Mouse (Mus musculus) CD4-positive, CD25-positive, alpha-beta regulatory T cell, adult 2 months (primary cell): Measurements from ENCODE around the gene Trp53bp2.

Experiments used
- DNase-seq: peaks from one replicate; pipeline ENCODE4 v3.0.0-alpha.2; 2012; ENCODE audit warnings: low read depth, low spot score

The Trp53bp2 gene

DNA sequence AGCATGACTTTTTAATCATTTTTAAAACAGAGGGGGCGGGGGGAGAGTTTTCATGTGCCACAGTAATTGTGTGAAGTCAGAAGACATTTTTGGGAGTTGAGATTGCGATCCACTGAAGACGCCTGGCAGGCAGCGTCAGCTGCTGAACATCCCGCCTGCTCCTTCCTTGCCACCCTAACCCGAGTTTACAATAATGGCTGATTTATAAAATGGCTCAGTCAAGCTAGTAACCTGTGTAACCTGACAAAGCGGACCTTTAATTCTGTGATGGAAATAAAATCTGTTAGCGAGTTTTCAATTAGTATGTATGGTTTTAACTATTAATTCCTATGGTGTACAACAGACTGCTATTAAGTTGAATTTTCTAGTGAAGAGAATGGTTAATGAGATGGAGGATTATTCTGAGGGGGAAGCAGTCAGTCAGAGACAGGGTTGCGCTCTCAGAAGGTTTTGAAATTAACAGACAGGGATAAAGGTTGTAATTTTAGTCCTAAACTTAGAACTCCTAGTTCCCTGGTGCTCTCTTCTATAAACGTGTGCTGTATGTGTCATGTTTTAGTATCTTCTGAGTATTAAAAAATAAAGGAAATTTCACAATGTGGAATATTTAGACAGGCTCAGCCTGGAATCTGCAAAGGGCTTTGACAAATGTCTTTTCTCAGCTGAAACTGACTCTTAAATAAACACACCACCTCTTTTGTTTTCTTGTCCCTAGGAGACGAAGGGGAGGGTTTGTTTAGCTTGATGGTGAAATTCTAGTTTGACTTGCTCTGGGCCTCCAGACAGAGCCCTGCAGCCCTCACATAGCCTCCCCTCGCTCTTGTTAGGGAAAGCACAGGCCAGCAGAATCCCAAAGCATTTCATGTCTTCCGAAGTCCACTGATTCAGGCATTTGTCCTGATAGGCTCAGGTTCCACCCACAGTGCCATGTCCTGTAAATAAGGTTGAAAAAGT, 51.6 kb downstream of the Trp53bp2 start:
- DNase-seq = no peak

DNA sequence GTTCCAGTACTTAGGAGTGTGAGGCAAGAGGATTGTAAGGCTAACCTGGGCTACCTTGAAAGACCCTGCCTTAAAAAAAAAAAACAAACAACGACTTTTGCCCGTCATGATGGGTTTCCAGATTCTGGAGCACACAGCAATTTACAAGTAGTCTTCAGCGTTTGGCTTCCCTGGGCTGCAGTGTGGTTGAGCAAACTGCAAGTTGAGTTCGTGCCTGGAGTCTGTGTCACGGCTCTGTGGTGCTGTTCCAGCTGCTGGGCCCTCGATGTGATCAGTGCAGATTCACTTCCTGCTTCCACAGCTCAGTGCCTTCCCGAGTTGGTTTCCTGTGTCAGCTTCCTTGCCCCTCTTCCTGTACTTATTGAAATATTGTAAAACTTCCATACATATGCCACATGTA, 52.3 kb downstream of the Trp53bp2 start:
- no peak for DNase-seq

- DNase-seq = no peak
Observed at GRCm38 (mm10) chr1:182461813-182462212, 52.8 kb downstream of the Trp53bp2 start.

GRCm38 (mm10) chr1:182465309-182465708, 56.3 kb downstream of the Trp53bp2 start:
- DNase-seq = no peak

GRCm38 (mm10) chr1:182465978-182466377, 57.0 kb downstream of the Trp53bp2 start:
- peak; percentile 17 for DNase-seq

- no peak for DNase-seq
Observed at GRCm38 (mm10) chr1:182475005-182475796, 66.2 kb downstream of the Trp53bp2 start.

DNA sequence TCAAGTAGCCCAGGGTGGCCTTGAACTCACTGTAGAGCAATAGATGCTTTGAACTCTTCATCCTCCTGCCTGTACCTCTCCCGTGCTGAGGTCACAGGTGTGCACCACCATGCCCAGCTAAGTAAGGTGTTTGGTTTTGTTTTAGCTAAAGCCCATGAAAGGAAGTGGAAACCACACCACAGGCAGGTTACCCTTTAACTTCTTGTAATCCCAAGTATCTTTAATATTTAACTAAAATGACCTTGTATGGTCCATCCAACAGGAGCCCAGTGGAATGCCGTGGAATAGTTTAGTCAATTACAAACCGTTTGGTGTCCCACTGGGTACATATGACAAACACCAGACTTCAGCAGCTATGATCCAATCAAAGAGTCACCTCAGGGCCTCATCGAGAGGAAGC, 70.0 kb downstream of the Trp53bp2 start:
- no peak for DNase-seq

DNA sequence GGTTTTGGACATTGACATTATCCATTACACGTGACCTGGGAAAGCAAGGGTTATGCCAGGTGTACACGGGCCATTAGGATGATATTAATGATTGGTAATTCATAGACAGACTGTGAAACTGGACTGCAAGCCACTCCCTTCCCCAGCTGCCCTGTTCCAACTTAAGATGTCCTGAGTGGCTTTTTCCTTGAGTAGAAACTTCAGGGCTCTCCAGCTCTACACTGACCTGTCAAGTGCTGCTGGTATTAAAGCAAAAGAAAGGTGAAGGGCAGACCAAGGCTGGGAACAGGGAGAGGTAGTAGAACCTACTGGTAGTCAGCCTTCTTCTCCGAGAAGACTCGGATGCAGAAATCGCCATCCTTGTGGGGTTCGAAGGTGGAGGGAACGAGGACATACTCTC, 72.2 kb downstream of the Trp53bp2 start:
- DNase-seq = no peak

DNA sequence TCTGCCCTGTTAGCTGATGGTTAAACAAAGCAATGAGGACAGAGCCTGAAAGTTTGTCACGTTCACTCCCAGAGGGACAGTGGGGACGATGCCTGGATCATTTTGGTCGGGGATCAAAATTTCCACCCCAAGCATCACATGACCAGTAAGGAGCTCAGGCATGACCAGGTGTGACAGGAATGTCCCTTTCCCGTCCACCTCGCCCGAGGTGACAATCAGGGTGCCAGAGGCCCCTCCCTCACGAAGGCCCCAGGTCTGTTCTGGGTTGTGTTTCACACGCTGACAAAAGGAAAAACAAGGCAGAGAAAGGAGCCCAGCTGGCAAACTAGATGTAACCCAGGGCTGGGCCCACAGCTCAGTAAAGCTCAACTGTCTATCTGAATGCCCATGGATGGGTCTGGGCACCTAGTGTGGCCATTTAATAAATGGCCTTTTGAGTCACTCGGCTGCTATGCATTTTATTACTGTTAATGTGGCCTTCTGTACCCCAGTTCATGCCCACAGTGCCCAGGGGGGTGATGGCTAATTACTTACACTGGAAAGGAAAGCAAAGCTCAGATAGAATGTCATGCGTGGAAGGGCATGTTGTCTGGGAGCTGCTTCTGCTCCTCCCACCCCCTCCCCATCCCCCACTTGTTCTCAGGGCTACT, 72.8 kb downstream of the Trp53bp2 start:
- DNase-seq = no peak

- no peak for DNase-seq
Observed at GRCm38 (mm10) chr1:182482991-182483909, 74.3 kb downstream of the Trp53bp2 start.

GRCm38 (mm10) chr1:182483910-182484274, 74.9 kb downstream of the Trp53bp2 start:
- DNase-seq = no peak

DNA sequence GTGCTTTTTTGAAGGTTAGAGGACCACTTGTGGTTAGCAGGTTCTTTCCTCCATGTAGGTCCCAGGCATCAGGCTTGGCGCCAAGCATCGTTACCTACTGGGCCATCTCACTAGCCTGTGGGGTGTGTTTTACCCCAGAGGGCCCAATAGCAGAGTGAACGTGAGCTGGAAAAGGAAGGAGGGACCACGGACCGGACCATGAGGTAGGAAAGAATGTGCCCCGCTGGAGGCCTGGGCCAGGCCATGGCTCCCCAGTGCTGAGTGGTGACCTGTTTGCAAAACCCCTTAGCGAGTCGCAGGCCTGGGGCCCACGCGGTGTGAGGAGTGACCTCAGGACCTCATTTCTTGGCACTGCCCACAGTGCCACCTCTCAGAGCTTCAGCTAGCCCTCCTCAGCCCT, 79.5 kb downstream of the Trp53bp2 start:
- DNase-seq = no peak

DNA sequence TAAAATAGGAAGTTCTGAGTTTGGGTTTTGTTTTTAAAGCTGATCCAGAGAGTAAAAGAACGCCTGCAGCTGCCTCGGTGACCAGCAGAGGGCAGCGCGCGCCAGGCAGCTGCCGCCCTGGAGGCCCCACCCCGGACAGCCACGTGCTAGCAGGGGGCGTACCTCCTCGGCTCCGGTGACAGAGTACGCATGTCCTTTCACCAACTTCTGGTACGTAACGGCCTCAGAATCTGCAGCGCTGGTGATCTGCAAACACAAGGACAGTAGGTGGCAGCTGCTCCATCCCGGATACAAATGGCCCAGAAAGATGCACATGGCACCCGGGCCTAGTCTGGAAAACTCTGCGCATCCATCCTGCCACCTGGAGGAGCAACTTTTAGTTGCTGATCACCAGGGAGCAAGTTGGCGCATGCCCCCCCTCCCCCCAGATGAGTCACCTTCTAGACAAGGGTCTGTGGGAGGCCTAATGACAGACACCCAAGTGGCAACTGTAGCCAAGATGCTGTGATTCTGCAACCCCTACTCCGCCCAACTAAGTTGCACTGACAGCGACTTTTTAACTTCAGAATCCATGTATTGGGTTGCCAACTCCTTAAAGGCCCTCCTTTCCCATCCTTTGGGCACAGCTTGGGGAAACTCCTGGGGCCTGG, 81.0 kb downstream of the Trp53bp2 start:
- peak; percentile 97 for DNase-seq

GRCm38 (mm10) chr1:182490568-182490967, 81.6 kb downstream of the Trp53bp2 start:
- peak; percentile 57 for DNase-seq

DNA sequence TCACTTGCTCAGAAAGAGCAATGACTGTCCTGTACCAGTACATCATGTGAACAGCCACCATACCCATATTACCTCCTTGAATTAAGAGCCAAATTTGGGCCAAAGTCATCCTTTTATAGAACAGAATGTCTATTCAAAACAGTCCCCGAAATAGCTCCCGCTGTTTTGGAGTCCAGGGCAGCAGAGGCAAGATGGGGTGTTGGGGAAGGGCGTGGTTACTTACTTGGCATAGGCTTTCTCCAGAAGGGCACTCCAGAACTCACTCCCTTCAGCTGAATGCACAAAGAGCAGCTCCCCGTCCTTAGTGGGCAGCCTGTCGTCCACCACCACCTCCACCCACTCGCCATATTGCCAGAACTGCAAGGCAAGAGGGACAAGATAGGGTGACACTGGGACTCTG, 82.9 kb downstream of the Trp53bp2 start:
- no peak for DNase-seq

DNA sequence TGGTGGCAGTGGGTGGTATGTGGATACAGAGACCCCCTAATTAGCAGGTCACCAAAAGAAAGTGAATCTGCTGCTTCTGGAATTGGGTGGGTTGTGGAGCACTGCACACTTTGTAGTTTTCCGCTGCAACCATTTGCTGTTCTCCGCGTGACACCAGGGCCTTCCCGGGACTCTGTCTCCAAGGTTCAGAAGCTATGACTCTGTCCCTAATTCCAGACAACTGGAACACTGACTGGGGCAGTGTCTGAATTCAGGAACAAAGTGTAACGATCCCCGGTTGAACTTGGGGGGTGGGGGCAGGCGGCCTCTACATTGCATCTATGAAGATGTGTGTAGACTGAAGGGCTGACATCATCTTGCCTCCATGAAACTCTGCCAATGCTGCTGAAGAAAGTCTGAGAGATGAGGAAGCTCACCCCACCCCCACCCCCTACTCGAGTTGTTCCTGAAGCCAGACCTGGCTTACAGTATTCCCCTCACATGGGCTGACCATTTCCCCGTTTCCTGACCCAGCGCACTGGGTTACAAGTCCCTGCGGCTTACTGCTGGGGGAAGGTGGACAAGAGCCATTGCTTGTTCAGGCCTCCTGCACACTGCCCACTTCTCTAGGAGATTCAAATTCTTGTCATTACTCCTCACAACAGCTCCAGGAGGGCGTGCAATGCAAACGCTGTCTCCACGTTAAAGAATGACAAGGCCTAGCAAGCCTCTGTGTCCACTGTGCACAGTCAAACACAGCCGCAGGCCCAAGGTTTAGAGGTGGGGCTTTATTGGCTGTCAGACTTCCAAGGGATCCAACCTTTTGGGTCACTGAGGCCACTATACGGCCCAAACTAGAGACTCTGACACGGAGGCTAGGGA, 85.5 kb downstream of the Trp53bp2 start:
- DNase-seq = no peak

GRCm38 (mm10) chr1:182496685-182497084, 87.7 kb downstream of the Trp53bp2 start:
- no peak for DNase-seq

- DNase-seq = no peak
Observed at GRCm38 (mm10) chr1:182497736-182498135, 88.8 kb downstream of the Trp53bp2 start.

- no peak for DNase-seq
Observed at GRCm38 (mm10) chr1:182499443-182500089, 90.6 kb downstream of the Trp53bp2 start.
